Mouse (Mus musculus): ENCODE measurements around the gene Arl13b. TPM values are rescaled to one million over a fixed set of nuclear protein-coding genes. Genes with fewer than 3 reads are reported as not detected.
A peak's percentile ranks its signal among the peaks of the same experiment; 100 is the strongest.

Gene Arl13b
- polyA plus RNA-seq, 1 experiment from 2014 or later = 26.7 TPM

DNA sequence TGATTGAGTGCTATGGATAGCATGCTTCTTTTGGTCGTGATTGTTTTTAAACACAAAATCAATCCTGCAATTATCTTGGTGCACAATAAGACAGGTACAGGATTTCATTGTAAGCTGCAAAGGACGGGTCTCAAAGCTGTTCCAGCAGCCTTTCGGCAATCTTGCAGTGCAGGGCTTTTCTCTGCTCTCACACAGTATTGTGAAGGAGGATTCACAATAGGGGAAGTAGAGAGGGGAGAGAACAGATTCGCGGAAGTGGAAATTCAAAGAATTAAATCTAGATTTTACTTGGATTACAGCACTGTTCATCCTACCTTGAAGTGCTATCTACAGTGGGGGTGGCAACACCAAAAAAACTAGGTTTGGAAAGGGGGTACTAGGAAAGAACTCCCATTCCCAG, 33.0 kb downstream of the Arl13b start:
- WGBS = 73% methylated on average over 5 of the region's 5 CpGs
- H3K4me1 ChIP-seq = no peaks in the 10 kb centered on the region
- no peak overlapping the region for H3K4me2 ChIP-seq (replicated peaks)
- no peaks in the 10 kb centered on the region for H3K27me3 ChIP-seq
- no peak overlapping the region; the same call in 1 of the 2 replicates for H3K27ac ChIP-seq (replicated peaks)
- H3K9me3 ChIP-seq (replicated peaks) = no peaks in the 10 kb centered on the region
- no peak overlapping the region for H3K9ac ChIP-seq
- no peak overlapping the region for H3K4me3 ChIP-seq (replicated peaks)
- H3K36me3 ChIP-seq = no peaks in the 10 kb centered on the region
- no peak for ATAC-seq (ENCODE audit: insufficient number of reproducible peaks, low FRiP score, low TSS enrichment, low read depth)

- Histone ChIP-seq H3K27me3 (no peaks in the 10 kb centered on the region), H3K4me1 (no peaks in the 10 kb centered on the region), H3K4me2 (replicated peaks) (no peak overlapping the region), H3K36me3 (no peaks in the 10 kb centered on the region), H3K27ac (replicated peaks) (no peak overlapping the region), H3K9me3 (replicated peaks) (no peaks in the 10 kb centered on the region), H3K9ac (no peak overlapping the region), H3K4me3 (replicated peaks) (no peak overlapping the region)
- WGBS = 68% methylated on average over 4 of the region's 4 CpGs
- ATAC-seq (ENCODE audit: insufficient number of reproducible peaks, low FRiP score, low TSS enrichment, low read depth) = no peak
These were observed 36.0 kb downstream of the Arl13b start for GRCm38 (mm10) chr16:62810855-62811254.

DNA sequence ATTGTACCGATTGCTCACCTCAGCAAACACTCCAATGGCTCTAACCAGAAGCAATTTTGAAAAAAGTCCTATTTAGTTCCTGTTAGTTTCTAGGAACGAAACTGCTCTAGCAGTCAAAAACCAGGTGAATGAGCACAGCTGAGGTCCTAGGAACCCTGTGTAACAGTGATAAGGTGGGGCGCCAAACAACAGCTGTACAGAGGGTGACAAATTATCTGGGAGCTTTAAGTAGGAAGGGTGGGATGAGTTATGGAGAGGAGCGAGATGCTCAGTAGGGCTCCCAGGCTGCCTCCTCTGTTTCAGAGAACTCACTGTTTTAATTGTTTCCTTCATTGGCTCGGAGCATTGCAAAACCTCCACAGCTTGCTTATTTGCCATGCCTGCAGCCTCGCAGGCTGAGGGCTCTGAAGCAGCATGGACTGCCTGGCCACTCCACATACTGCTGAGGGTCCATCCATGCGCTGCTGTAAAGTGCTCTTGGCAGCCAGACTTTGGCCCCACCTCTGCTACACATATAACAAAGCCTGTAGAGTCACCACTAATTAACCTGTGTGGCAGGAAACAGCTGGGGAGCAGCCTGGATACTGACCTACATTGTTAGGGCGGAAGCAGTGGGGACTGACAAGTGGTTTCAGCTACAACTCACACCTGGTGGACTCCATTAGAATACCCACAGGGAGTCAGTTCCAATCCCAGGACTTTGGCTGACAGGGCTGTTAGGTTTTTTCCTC, 39.4 kb downstream of the Arl13b start:
- H3K9ac ChIP-seq = no peak overlapping the region
- H3K27me3 ChIP-seq = no peaks in the 10 kb centered on the region
- no peak overlapping the region for H3K4me3 ChIP-seq (replicated peaks)
- 67% methylated on average over 8 of the region's 8 CpGs for WGBS
- H3K4me2 ChIP-seq (replicated peaks) = no peak overlapping the region
- H3K36me3 ChIP-seq = peaks cover 12% of the 10 kb centered on the region; the same call in 1 of the 2 replicates
- H3K9me3 ChIP-seq (replicated peaks) = no peaks in the 10 kb centered on the region
- H3K4me1 ChIP-seq = no peaks in the 10 kb centered on the region
- H3K27ac ChIP-seq (replicated peaks) = no peak overlapping the region
- peak; percentile 39; the same call in 1 of the 2 replicates for ATAC-seq (ENCODE audit: insufficient number of reproducible peaks, low FRiP score, low TSS enrichment, low read depth)

DNA sequence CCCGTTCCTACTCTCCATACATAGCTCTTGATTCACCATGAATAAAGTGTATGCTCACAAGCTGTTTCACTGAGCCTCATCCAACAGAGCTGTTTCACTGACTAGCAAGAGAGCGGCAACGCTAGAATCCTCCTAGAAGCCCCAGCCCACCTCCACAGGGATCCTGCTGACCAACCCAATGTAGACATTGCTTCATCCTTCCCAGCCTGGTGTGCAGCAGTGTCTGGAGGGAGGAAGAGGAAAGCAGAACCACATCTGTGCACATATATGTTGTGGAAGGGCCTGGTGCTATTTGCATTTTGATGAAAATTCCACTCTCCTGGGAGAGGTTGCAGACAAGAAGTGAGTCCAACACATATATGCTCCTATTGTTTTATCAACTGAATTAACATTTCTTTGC, 42.2 kb downstream of the Arl13b start:
- H3K36me3 ChIP-seq = peaks cover 18% of the 10 kb centered on the region; the same call in 1 of the 2 replicates
- H3K4me1 ChIP-seq = no peaks in the 10 kb centered on the region
- ATAC-seq (ENCODE audit: insufficient number of reproducible peaks, low FRiP score, low TSS enrichment, low read depth) = no peak
- WGBS = 96% methylated on average over 3 of the region's 3 CpGs
- H3K27me3 ChIP-seq = no peaks in the 10 kb centered on the region
- H3K9ac ChIP-seq = no peak overlapping the region
- H3K4me3 ChIP-seq (replicated peaks) = no peak overlapping the region
- H3K4me2 ChIP-seq (replicated peaks) = no peak overlapping the region
- no peak overlapping the region for H3K27ac ChIP-seq (replicated peaks)
- H3K9me3 ChIP-seq (replicated peaks) = no peaks in the 10 kb centered on the region

GRCm38 (mm10) chr16:62799839-62800238, 47.0 kb downstream of the Arl13b start:
- Histone ChIP-seq H3K9ac (no peak overlapping the region), H3K4me2 (replicated peaks) (no peak overlapping the region), H3K36me3 (peaks cover 20% of the 10 kb centered on the region; the same call in 1 of the 2 replicates), H3K4me3 (replicated peaks) (no peak overlapping the region), H3K4me1 (no peaks in the 10 kb centered on the region), H3K9me3 (replicated peaks) (no peaks in the 10 kb centered on the region), H3K27ac (replicated peaks) (no peak overlapping the region), H3K27me3 (no peaks in the 10 kb centered on the region)
- 77% methylated on average over 3 of the region's 3 CpGs for WGBS
- no peak for ATAC-seq (ENCODE audit: insufficient number of reproducible peaks, low FRiP score, low TSS enrichment, low read depth)

DNA sequence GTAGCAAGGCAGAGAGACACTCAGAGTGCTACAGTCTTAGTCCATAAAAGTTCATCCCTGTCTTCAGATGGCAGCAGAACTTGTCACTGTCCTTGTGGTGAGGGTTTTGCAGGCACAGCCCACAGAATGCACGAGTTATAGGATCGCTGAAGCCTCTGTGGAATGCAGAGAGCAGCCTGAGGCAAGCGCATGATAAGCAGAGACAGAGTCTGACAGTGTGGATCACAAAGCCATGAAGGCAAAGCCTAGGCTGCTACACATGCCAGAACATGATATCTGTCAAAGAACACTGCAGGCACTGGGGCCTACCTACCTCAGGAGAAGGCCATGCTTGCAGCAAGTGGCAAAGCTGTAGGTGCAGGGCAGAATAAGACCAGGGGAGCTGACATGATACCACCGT, 47.4 kb downstream of the Arl13b start:
- no peak overlapping the region for H3K27ac ChIP-seq (replicated peaks)
- 58% methylated on average over 4 of the region's 4 CpGs for WGBS
- H3K4me1 ChIP-seq = no peaks in the 10 kb centered on the region
- no peaks in the 10 kb centered on the region for H3K9me3 ChIP-seq (replicated peaks)
- no peaks in the 10 kb centered on the region for H3K27me3 ChIP-seq
- no peak overlapping the region for H3K9ac ChIP-seq
- peaks cover 17% of the 10 kb centered on the region; the same call in 1 of the 2 replicates for H3K36me3 ChIP-seq
- no peak for ATAC-seq (ENCODE audit: insufficient number of reproducible peaks, low FRiP score, low TSS enrichment, low read depth)
- H3K4me2 ChIP-seq (replicated peaks) = no peak overlapping the region
- H3K4me3 ChIP-seq (replicated peaks) = no peak overlapping the region

DNA sequence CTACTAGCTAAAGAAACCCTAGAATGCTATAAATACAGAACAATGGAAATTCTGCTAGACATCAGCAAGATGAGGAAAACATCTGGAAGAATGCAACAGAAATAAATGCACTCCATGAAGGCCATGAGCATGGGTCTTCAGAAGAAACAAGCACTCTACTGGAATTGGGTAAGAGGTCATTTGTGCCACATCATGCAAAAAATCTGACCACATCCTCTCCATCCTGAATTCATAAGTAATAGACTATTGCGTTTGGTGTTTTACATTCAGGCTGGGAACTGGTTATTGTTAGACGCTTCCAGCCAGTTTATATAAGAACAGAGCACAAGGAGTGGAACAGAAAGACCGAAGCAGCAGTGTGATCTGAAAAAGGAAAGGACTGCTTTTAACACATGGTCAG, 48.0 kb downstream of the Arl13b start:
- no peaks in the 10 kb centered on the region for H3K9me3 ChIP-seq (replicated peaks)
- no peaks in the 10 kb centered on the region for H3K27me3 ChIP-seq
- WGBS = 80% methylated on average over 3 of the region's 3 CpGs
- no peak overlapping the region for H3K4me2 ChIP-seq (replicated peaks)
- H3K4me3 ChIP-seq (replicated peaks) = no peak overlapping the region
- no peak overlapping the region for H3K9ac ChIP-seq
- no peak overlapping the region for H3K27ac ChIP-seq (replicated peaks)
- H3K4me1 ChIP-seq = no peaks in the 10 kb centered on the region
- no peak for ATAC-seq (ENCODE audit: insufficient number of reproducible peaks, low FRiP score, low TSS enrichment, low read depth)
- peaks cover 14% of the 10 kb centered on the region; the same call in 1 of the 2 replicates for H3K36me3 ChIP-seq

- no peak overlapping the region for H3K4me3 ChIP-seq (replicated peaks)
- H3K27ac ChIP-seq (replicated peaks) = no peak overlapping the region
- 70% methylated on average over 1 of the region's 1 CpGs for WGBS
- peaks cover 12% of the 10 kb centered on the region; the same call in 1 of the 2 replicates for H3K36me3 ChIP-seq
- no peak for ATAC-seq (ENCODE audit: insufficient number of reproducible peaks, low FRiP score, low TSS enrichment, low read depth)
- H3K9me3 ChIP-seq (replicated peaks) = no peaks in the 10 kb centered on the region
- H3K9ac ChIP-seq = no peak overlapping the region
- H3K4me2 ChIP-seq (replicated peaks) = no peak overlapping the region
- no peaks in the 10 kb centered on the region for H3K27me3 ChIP-seq
- H3K4me1 ChIP-seq = no peaks in the 10 kb centered on the region
These were observed 50.2 kb downstream of the Arl13b start for GRCm38 (mm10) chr16:62796608-62797007.

- Histone ChIP-seq H3K36me3 (no peaks in the 10 kb centered on the region), H3K4me3 (replicated peaks) (peak within 1 kb of the TSS; percentile 81), H3K9me3 (replicated peaks) (no peaks in the 10 kb centered on the region), H3K4me2 (replicated peaks) (peak within 1 kb of the TSS; percentile 69), H3K9ac (peak within 1 kb of the TSS; percentile 64), H3K27me3 (no peaks in the 10 kb centered on the region), H3K27ac (replicated peaks) (peak within 1 kb of the TSS; percentile 94), H3K4me1 (peaks cover 13% of the 10 kb centered on the region)
- ATAC-seq (ENCODE audit: insufficient number of reproducible peaks, low FRiP score, low TSS enrichment, low read depth) = peak; percentile 96
- WGBS = 2% methylated on average over 41 of the region's 41 CpGs
These were observed 60.1 kb downstream of the Arl13b start, which contains the start of gene Nsun3 for GRCm38 (mm10) chr16:62786621-62787331. Gene Nsun3 (minus strand): TSS chr16:62786818.

DNA sequence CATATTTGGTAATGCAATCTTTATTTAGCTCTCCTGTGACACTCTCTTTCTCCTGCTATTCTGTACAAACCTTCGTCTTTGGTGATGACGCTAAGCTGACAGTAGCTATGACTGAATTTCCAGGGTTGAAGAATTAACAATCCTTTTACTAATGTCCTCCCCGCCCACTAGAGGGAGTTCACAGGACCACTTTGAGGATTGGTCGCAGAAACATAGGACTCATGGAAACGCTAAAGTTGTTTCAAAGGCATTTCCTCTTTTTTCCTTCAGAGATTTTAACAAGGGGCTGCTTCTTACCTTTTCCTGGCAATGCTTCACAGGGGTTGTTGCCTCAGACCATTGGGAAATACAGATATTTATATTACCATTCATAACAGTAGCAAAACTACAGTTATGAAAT, 64.6 kb downstream of the Arl13b start:
- Histone ChIP-seq H3K4me2 (replicated peaks) (no peak overlapping the region), H3K4me3 (replicated peaks) (no peak overlapping the region), H3K9me3 (replicated peaks) (no peaks in the 10 kb centered on the region), H3K9ac (no peak overlapping the region), H3K4me1 (peaks cover 11% of the 10 kb centered on the region), H3K36me3 (no peaks in the 10 kb centered on the region), H3K27ac (replicated peaks) (no peak overlapping the region), H3K27me3 (no peaks in the 10 kb centered on the region)
- 47% methylated on average over 5 of the region's 5 CpGs for WGBS
- ATAC-seq (ENCODE audit: insufficient number of reproducible peaks, low FRiP score, low TSS enrichment, low read depth) = no peak

DNA sequence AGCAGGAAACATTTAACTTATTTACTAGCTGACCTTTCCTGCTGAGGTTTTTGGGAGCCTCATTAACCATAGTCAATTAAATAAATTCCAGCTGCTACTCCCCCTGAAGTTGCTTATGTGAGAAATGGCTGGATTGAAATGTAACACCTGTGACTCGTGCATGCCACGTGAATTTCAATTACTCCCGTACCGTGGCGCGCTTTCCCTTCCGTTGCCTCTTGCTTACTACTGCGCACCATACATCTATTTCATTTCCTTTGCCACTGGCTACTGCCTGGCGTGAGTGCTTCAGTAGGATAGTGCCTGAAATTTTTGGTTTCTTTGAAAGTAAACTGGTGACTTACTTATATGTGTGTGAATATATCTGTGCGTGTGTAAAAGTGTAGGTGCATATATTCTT, 68.6 kb downstream of the Arl13b start:
- no peaks in the 10 kb centered on the region for H3K27me3 ChIP-seq
- no peak overlapping the region for H3K4me2 ChIP-seq (replicated peaks)
- H3K27ac ChIP-seq (replicated peaks) = no peak overlapping the region
- no peak overlapping the region for H3K4me3 ChIP-seq (replicated peaks)
- WGBS = 27% methylated on average over 10 of the region's 10 CpGs
- no peaks in the 10 kb centered on the region for H3K9me3 ChIP-seq (replicated peaks)
- H3K4me1 ChIP-seq = no peaks in the 10 kb centered on the region
- 0 out of 2 replicates have a peak, but pooled peaks cover 2% of the 10 kb centered on the region for H3K36me3 ChIP-seq
- no peak overlapping the region for H3K9ac ChIP-seq
- ATAC-seq (ENCODE audit: insufficient number of reproducible peaks, low FRiP score, low TSS enrichment, low read depth) = no peak

All from embryonic facial prominence, embryonic 15.5 days (tissue).